Mouse (Mus musculus) kidney, postnatal 4 days (tissue): ENCODE measurements around the gene Snd1.
"Not testable (repeated sequence)": the region's sequence is repeated elsewhere in the genome, so short reads cannot be mapped to it uniquely, and the experiment has no call there.

Experiments used
- DNase-seq, 2 experiments: peaks; one replicate each; pipeline ENCODE4 v3.0.0; 2021; ENCODE audit warnings: mixed read lengths in 2 of 2

Gene Snd1

DNA sequence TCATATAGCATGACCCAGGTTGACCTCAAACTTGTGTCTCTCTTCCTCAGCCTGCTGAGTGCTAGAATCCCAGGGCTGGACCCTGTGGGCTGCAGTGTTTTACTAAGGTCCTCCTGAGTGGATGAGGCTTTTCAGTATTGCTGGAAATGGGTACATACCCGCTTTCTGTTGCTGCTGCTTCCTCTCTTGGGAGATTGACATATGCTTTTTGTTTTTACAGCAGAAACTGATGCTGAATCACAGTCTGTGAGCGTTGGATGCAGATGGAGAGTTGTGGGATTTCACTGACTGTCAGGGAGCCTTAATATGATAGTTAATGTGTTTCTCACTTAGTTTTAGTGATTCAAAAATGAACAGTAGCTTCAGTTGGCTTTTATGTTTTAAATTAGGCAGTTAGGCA lies 11.5 kb downstream of the Snd1 start:
- DNase-seq, result no peak

DNA sequence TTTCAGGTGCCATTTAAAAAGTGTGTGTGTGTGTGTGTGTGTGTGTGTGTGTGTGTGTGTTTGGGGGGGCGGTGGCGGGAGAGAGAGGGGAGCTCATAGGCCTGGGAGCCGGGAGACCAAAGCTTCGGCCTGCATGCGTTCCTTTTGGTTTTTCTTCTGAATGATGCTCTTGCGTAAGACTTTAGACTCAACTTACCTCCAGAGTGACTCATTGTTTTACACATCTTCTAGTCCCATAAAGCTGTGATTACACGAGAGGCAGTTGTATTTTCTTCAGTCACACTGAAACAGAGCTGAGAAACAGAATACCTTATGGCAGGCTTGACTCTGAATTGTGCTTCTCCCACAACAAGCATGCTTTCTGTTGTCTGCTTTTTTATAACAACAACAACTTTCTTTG lies 12.0 kb downstream of the Snd1 start:
- no peak for DNase-seq

DNA sequence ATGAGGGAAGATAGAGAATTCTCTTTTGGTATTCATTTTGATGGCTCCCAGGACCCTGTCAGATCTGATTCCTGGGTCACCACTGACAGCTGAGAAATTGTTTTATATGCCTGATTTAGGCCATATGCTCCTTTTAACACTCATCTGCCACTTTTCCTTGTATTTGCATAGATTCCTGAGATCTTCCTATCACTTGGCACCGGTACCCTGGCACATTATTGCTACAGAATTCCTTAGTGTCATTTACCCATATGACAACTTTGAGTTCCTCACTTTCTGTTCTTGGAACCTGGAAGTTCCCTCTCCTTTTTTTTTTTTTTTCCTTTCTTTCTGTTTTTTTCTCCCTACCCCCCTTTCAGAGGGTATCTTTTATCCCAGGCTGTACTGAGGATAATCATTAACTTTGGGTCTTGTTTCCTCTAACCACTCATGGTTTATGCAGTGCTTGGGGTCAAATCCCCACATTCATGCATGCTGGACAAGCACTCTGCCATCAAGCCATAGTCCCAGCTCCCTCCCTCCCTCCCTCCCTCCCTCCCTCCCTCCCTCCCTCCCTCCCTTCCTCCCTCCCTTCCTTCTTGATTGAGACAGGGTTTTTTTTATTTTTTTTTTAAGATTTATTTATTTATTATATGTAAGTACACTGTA lies 13.4 kb downstream of the Snd1 start:
- DNase-seq, result no peak

DNA sequence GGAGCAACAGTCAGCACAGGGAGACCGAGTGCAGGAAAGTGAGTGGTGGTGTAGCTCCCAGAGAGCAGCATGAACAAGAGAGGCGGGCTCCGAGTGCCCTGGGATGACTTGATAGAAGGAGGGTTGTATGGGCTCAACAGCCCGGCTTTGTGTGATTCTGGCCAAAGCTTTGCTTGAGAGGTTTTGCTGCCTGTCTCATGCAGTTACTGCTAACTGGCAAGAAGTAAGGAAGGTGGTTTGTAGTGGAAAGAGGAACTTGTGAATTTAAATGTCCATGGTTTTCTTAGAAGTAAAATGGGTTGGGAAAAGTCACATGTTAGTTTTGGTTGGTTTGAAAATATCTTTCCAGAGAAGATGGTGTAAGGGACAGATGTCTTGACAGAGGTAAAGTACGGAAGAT lies 15.7 kb downstream of the Snd1 start:
- DNase-seq, result no peak

DNA sequence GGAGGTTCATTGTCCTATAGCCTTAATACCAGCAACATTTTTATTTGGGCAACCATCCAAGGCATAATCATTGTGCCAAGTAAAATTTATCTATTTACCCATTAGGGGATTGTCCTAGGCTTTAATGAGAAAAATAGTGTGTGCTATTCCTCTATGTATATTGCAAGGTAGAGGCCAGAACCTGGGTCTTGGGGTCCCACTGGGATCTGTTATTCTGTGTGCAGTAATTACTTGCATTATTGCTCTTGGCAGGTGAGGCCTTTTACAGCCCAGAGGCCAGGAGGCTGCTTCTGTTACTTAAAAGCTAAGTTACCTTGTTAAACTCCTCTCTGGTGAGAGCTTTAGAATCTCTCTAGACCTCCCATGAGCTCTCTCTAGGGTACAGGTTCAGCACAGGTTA lies 16.3 kb downstream of the Snd1 start:
- no peak for DNase-seq

DNA sequence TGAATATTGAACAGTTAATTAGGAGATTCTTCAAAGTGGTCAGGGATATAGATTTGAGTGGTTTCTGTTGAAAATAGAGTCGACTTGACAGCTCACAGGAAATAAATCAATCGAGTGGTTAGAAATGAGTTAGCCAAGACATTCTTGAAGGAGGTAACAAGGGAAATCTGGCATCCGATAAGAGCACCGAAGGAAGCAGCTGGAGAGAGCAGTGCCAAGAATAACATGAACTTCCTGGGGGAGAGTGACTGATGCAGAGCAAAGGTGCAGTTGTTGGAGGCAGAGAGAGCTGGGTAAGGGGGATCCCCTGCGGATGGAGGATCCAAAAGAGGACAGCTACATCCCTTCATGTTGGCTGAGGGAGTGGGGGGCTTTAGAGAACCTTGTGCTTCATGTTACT lies 22.9 kb downstream of the Snd1 start:
- DNase-seq, result peak; percentile 15 to 23

DNA sequence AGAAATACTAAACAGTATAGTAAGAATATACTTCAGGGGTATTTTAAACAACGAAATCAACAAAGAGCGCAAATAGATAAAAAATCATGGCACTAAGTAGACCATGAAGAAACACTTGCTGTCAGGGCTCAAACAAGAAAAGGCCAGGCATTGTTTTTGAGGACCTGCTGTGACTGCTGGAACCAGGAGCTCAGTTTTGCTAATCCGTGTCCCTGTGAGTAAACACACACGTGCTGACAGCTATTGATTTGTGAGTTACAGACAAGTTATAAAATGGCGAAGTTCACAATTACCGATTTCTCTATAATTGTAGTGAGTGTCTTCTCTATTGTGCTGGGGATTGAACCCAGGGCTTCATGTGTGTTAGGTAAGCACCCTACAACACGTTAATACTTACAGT lies 27.6 kb downstream of the Snd1 start:
- DNase-seq, result no peak

DNA sequence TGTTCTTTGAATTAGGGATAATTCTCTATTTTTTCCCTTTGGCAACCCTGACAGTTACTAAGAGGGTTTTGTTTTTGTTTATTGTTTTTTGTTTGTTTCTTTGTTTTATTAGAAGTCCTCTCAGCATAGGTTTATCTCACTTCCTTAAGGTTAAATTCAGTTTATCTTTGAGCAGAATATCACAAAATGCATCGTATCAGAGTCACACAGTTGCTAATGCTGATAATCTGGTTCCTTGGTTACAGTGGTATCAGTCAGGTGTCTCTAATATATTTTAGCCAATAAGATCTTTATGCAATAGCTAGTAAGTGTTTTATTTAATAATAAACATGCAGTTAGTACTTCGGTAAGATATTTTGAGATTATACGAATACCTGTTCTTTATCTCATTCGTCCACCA lies 28.2 kb downstream of the Snd1 start:
- DNase-seq, result no peak

DNA sequence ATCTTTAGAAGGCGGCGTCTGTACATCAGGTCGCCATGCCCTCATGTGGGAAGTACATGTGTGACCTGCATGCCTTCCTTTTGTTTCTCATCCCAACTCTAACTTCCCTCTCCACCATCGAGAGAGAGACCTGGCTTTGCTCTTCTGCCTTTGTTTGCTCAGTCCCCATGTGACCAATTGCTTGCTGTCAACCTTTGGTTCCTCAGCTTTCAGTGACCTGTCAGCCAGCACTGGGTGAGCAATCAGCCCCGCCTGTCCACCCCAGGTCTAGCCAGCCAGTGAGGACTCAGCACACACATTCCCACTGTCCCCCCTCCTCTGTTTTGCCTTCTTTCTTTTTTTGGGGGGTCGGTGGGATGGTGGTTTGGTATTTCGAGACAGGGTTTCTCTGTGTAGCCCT lies 29.7 kb downstream of the Snd1 start:
- no peak for DNase-seq

DNA sequence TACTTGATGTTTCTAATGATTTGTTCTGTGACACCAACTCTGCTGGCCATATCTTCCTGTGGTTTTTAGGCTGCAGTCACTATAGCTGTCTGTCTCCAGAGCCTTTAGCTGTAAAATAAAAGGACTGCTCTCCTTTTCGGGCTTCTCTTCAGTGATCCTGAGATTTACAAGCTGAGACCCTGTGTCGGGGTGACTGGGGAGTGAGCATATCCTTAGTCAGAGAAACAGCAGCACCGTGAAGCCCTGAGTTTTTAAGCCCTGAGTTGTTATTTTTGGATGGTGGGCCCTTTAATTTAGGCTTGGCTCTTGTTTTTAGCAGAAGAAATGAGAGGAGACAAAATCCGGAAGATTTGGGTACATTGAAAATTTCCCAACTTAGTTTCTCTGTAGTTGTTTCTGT lies 32.8 kb downstream of the Snd1 start:
- no peak for DNase-seq

DNA sequence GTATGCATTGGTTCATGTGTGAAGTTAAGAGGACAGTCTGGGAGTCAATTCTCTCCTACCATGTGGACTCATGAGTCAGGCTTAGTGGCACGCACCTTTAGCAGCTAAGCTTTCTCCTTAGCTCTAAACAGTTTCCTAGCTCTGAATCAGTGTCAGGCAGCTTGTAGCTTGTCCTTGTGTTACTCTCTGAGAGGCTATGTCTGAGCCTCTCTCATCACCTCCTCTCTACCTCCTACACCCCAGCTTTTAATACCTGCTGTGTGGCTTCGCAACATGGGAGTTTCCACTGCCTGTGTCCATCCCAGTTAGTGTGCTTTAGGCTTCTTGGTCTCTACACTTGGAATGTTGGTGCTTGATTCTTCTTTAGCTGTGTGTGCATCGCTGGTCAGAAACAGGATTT lies 39.3 kb downstream of the Snd1 start:
- no peak for DNase-seq

DNA sequence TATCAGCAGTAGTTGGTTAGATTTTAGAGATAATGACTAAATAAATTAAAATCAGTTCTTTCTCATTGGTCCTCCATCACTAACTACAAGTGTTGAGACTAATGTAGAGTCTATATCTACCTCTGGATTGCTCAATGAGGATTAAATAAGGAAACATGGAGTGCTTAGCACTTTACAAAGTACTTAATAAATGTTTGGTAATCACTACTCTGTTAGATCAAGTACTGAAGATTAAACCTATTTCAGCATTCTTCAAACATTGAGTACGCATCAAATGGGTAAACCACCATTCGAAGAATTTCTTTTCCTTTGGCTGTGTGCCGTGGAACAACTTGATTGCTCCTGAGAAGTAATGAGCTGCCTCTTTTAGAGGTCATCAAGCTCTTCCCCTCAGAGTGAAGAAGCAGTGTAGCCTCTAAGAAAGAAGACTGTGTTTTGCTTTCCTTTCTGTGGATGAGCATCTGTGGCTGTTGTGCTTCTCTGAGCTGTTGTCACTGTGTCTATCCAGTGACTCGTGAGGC lies 40.0 kb downstream of the Snd1 start:
- no peak for DNase-seq

DNA sequence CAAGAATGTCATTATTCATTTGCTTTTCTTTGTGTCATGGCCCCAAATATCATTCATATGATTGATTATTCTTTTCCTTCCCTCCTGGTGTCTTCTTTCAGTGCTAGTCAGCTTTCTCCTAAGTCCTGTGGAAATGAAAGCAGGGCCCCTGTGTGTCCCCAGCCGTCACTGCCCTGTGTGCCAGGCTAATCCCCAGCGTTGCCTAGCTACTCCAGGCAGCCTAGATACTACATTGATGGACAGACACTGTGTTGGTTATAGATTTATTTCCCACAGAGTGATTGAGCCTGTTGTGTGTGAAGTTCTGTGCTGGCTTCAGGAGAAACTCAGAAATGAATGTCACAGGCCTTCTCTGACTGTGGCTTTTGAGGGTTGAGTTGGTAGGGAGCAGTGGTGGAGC lies 41.7 kb downstream of the Snd1 start:
- DNase-seq, result no peak

DNA sequence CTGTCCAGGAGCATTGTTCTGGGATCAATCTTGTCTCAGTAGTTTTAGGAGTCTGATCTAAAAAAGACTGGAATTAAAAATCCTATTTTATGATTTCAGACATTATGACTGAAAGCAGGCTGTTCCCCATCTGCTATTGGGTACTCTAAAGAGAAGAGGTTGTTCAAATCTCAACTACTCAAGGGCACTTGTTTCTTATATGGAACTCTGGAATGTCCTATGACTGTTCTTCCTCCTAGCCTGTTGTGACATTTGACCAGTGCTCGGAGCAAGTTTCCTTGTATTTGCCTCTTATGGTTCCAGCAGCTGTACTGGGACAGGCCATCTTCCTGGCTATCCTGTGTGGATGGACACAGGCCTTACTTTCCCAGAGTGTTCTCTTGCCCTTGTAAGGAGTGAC lies 42.1 kb downstream of the Snd1 start:
- DNase-seq, result no peak

DNA sequence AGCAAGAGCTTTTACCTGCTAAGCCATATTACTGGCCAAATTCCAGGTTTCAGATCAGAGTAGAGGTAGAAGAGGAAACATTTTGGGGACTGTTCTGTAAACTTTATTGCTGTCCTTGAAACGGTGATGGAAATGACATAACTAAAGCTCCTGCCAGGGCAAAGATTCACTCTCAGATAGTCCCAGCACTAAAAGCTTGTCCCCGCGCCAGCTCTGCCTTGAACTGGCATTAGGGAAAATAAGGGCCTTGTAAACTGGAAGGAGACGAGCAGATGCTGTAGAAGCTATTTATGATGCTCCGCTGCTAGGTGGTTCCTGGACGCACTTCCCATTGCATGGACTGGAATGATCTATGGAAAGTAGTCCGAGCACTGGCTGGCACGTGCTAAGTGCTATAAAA lies 44.5 kb downstream of the Snd1 start:
- no peak for DNase-seq

DNA sequence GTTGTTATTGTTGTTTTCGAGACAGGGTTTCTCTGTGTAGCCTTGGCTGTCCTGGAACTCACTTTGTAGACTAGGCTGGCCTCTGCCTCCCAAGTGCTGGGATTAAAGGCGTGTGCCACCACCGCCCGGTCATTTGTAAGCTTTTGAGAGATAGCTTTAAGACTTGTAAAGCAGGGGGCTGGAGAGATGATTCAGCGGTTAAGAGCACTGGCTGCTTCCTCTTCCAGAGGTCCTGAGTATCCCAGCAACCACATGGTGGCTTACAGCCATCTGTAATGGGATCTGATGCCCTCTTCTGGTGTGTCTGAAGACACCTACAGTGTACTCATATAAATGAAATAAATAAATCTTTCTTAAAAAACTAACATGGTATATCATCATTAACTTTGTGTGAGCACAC lies 45.8 kb downstream of the Snd1 start:
- DNase-seq, result not testable (repeated sequence)

DNA sequence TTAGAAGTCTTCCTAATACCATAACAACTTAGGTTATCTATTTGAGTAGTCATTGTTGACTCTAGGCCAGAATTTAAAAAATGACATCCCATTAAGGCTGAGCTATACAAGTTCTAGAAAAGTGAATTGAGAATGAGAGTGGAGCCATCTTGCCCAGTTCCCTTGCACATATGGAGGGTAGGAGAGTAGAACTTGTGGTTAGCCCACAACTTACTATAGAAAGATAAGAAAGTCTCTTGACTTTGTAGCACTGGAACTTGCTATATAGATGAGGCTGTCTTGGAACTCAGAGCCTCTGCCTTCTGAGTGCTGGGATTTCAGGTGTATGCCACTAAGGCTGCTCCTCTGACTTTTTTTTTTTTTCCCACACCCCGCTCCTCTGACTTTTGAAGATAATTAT lies 46.5 kb downstream of the Snd1 start:
- DNase-seq, result no peak

DNA sequence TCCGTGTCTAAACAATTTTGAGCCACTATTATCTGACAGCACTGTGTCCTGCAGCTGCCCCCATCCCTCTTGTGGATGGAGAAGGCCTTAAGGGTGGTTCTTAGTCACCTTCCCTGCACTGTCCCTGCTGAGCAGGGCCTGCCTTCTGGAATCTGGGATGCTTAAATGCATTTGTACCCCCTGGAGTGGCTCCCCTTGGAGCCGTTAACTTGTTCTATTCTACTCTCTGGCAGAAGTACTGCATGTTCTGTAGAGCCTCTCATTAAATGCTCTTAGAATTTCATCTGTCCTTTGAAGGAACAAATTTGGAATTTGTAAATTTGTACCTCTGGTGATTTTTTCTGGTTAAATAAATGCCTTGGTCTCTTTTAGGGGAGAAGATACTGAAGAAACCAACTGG lies 50.6 kb downstream of the Snd1 start:
- no peak for DNase-seq

DNA sequence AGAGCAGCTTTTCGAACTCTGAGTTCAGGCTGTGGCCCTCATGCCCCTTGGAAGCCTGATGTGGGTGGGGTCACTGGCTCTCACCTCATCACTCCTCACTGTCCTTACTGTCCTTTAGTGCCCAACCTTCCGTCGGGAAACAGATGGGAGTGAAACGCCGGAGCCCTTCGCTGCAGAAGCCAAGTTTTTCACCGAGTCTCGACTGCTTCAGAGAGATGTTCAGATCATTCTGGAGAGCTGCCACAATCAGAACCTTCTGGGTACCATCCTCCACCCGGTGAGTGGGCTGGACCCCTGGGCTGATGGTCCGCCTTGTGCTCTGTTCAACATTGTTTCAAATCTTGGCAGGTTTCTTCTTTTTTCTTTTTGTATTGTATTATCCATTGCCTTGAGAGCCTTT lies 52.5 kb downstream of the Snd1 start:
- DNase-seq, result no peak

DNA sequence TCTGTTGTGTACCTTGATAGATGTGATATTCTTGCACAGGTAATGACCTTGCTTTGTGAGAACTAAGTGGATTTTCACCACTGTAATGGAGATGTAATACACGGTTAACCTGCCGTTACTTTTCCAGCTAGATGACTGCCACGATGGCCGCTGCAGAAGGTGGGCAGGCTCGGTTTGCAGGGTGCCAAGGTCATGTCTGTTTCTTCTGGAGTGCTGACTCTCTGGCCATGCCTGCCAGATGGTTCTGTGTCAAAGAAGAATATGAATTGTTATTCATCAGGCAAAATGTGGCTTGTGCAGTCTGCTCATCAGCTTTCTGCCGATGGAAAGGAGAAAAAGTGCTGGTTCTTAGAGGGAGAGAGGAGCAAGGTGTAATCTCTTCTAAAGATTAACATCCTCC lies 53.3 kb downstream of the Snd1 start:
- DNase-seq, result no peak

DNA sequence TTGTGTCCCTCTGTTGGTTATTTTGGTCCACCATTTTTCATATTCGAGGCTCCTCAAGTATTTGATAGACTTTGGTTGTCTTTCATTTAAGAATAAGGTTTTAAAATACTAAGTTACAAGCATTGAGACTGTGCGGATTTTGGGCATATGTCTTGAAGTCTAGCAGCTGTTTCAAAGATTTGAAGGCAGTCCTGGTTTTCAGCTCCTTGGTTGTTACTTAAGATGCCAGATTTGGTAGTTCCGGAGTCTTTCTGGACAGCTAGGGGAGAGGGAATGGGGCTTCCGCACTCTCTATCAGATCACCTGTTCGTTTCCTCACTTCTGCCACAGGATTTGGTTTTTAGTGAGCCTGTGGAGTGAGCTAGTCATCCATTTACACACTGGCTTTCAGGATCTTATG lies 61.5 kb downstream of the Snd1 start:
- DNase-seq, result no peak

DNA sequence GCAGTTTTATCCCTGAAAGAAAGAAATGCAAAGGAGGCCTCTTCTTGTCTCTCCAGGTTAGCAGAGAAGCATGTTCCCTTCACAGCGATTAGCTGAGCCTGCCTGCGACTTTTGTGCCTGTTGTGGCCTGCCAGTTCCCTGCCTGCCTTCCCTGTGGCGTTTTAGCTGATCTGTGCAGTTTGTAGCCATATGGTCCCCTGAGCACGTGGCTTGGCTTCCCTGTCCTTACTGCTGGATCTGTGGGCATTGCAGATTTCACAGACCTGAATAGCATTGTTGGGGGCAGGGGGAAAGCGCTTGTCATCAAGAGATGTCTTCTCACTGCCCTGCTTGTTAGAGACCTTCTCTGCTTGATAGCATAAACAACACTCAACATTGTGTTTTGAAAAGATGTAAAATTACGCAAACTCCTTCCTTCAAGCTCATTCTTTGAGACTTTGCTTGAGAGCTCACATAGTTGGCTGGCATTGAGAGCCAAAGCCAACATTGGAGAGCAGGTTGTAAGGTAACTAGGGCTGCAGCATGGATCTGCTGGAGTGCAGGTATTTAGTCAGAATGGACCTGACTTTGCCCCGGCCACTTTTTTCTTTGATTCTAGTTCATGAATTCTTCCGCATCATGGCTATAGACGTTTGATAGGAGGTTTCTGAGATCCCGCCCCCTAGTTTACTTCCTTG lies 63.0 kb downstream of the Snd1 start:
- no peak for DNase-seq

DNA sequence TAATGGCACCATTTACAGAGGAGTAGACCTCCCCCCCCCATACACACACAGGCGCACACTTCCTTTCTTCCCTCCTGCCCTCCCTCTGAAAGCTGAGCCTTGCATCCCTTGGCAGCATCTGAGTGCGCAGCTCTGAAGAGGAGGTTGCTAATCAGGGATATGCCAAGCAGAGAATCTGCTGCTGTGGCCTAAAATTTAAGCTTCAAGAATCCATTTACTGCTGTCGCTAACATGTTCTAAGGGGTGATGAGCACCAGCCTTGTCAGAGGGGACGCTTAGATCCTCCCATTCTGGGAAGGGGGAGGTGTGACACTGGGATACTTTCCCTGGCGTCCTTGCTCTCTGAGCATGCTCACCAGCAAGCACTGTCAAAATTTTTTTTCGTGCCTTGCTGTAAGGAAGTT lies 67.4 kb downstream of the Snd1 start:
- no peak for DNase-seq

DNA sequence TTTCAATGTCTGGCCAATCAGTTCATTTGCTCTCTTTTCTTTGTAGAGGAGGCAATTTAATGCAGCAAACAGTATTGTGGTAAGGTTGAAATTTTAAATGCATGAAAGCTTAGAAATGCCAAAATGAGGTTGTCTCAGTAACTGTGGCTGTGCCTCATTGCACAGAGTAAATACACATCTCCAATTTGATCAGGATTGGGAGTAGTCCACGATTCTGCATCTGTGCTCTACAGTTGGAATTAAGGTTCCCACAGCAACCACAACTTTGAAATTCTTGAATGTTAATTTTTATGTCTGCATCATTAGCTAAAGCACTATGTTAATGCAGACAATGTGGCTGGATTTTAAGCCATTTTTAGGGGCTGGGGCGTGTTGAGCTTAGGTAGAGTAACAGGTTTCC lies 72.0 kb downstream of the Snd1 start:
- DNase-seq, result no peak

DNA sequence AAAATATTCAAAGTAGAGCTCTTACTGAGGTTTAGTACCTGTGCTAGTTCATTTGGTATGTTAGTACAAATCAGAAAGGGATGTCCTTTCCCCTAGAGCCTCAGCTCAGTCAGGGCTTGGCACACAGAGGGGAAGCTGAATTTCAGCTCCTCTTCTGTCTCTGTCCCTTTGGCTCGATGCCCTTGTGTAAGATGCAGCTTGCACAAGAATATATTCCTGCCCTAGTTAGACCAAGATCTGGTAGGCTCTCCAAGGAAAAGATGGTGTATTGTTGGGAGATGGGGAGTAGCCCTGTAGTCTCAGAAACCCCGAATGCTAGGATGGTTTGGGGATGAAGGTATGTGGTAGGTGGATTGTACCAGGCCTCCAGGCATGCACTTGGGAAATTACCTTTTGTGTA lies 74.4 kb downstream of the Snd1 start:
- DNase-seq, result no peak
